Comparison of ENCODE assay signal across 19 mouse cellular contexts in genomic region chr11:120651872-120652271, GRCm38 (mm10). TPM values are rescaled to one million over a fixed set of nuclear protein-coding genes. Genes with fewer than 3 reads are reported as not detected.
DNase-seq lines count a peak whose midpoint lies in the region; ATAC-seq and TF ChIP-seq lines count a peak whose summit lies in the region.
"Had no signal": no experiment of that assay in that cellular context is flagged by ENCODE, and none has a peak within 500 bp of the region (broad histone marks: within the 10 kb centered on the region; RNA-seq: fewer than 3 reads in every experiment).

No protein-coding gene starts in this region.

- in situ Hi-C loops in CH12.LX (cut with MboI; ENCODE audit: low pct_ligation_motif_present, low pct_unique_long_range_greater_than_20kb, low sequenced_read_pairs): no loop called here

- TF ChIP-seq POLR2A in CH12.LX (IDR thresholded peaks at IDR 0.05; ENCODE audit: low read depth, low read length): no peak
- no peak for TF ChIP-seq POLR2A in cortical plate, adult 2 months (IDR thresholded peaks at IDR 0.05; ENCODE audit: extremely low read depth, insufficient read depth, low read length)

- no peak for TF ChIP-seq RAD21 in CH12.LX (IDR thresholded peaks at IDR 0.05; ENCODE audit: low read depth, low read length)

- H3K9me3 ChIP-seq in liver, embryonic 14.5 days (ENCODE audit: control insufficient read depth, low read length): no peaks in the 10 kb centered on the region
- H3K9me3 ChIP-seq in liver, embryonic 11.5 days (ENCODE audit: control insufficient read depth, low read length): no peaks in the 10 kb centered on the region
- no peaks in the 10 kb centered on the region for H3K9me3 ChIP-seq in CH12.LX (replicated peaks; ENCODE audit: low read length)
- H3K9me3 ChIP-seq: embryonic facial prominence, embryonic 13.5 days; forebrain, embryonic 15.5 days; heart, embryonic 13.5 days; liver, embryonic 13.5 days; neural tube, embryonic 13.5 days had no signal

- 56% methylated on average over 3 of the region's 3 CpGs for WGBS in liver, embryonic 14.5 days (ENCODE audit: insufficient replicate concordance)
- WGBS in liver, embryonic 11.5 days: 60% methylated on average over 3 of the region's 3 CpGs

- no peaks in the 10 kb centered on the region for H3K36me3 ChIP-seq in liver, embryonic 14.5 days (replicated peaks; ENCODE audit: control insufficient read depth, insufficient read depth, low read depth)
- H3K36me3 ChIP-seq in liver, embryonic 11.5 days (ENCODE audit: control insufficient read depth, insufficient read depth, low read length): no peaks in the 10 kb centered on the region
- no peaks in the 10 kb centered on the region for H3K36me3 ChIP-seq in CH12.LX (replicated peaks in 1 of 2; ENCODE audit: control insufficient read depth in 1 of 2, insufficient read depth in 1 of 2, low read length in 1 of 2)
- H3K36me3 ChIP-seq: embryonic facial prominence, embryonic 13.5 days; forebrain, embryonic 15.5 days; heart, embryonic 13.5 days; liver, embryonic 13.5 days; neural tube, embryonic 13.5 days had no signal

- no peaks in the 10 kb centered on the region; a peak in 1 of 4 replicates for H3K4me1 ChIP-seq in liver, embryonic 14.5 days (replicated peaks; ENCODE audit: control insufficient read depth in 2 of 2, insufficient read depth in 2 of 2, low read length in 1 of 2)
- H3K4me1 ChIP-seq in liver, embryonic 11.5 days (replicated peaks; ENCODE audit: control insufficient read depth, insufficient read depth, low read length): peaks cover 11% of the 10 kb centered on the region
- peaks cover 11 to 22% of the 10 kb centered on the region in 2 experiments for H3K4me1 ChIP-seq in CH12.LX (ENCODE audit: control insufficient read depth in 1 of 2, insufficient read depth in 2 of 2)
- no peaks in the 10 kb centered on the region for H3K4me1 ChIP-seq in cortical plate, adult 2 months (ENCODE audit: control insufficient read depth, insufficient read depth, low read length)

- no peak for DNase-seq in gastrocnemius, adult 2 months
- DNase-seq in gastrocnemius, postnatal 25 days: no peak
- DNase-seq in liver, embryonic 14.5 days (ENCODE audit: low read depth in 3 of 3, low spot score in 3 of 3): no peak
- no peak for DNase-seq in liver, embryonic 11.5 days (ENCODE audit: low spot score)
- no peak for DNase-seq in CH12.LX (ENCODE audit: extremely low read depth)
- DNase-seq in cerebellum, adult 8-10 months: no peak
- no peak for DNase-seq in thymus, postnatal 4 days
- DNase-seq: cerebellum, postnatal 14 days; gastrocnemius, postnatal 14 days; kidney, adult 18-20 months; liver, embryonic 13.5 days; retina, postnatal 1 day had no signal

- ATAC-seq in liver, embryonic 14.5 days (ENCODE audit: insufficient read depth): no peak
- ATAC-seq in liver, embryonic 11.5 days (replicated peaks; ENCODE audit: low FRiP score): no peak
- ATAC-seq: forebrain, embryonic 15.5 days; Patski had no signal

- H3K27ac ChIP-seq in gastrocnemius, adult 2 months: no peak overlapping the region
- H3K27ac ChIP-seq in liver, embryonic 14.5 days: no peak overlapping the region
- no peak overlapping the region for H3K27ac ChIP-seq in liver, embryonic 11.5 days (ENCODE audit: low read depth, low read length)
- H3K27ac ChIP-seq in CH12.LX (ENCODE audit: insufficient read depth, low read depth): no peak overlapping the region
- H3K27ac ChIP-seq in cortical plate, adult 2 months (ENCODE audit: insufficient read depth, low read length): no peak overlapping the region
- H3K27ac ChIP-seq: embryonic facial prominence, embryonic 13.5 days; forebrain, embryonic 15.5 days; heart, embryonic 13.5 days; liver, embryonic 13.5 days; neural tube, embryonic 13.5 days had no signal

- no peak overlapping the region for H3K4me3 ChIP-seq in gastrocnemius, adult 2 months
- H3K4me3 ChIP-seq in liver, embryonic 14.5 days (ENCODE audit: insufficient read depth in 1 of 2, low read depth in 2 of 2, low read length in 2 of 2): no peak overlapping the region
- no peak overlapping the region for H3K4me3 ChIP-seq in liver, embryonic 11.5 days (ENCODE audit: low read depth, low read length)
- H3K4me3 ChIP-seq in CH12.LX (replicated peaks in 1 of 3; ENCODE audit: low read depth in 2 of 3, low read length in 2 of 3, poor library complexity in 1 of 3): no peak overlapping the region
- no peak overlapping the region for H3K4me3 ChIP-seq in cortical plate, adult 2 months (ENCODE audit: insufficient read depth, low read length)
- H3K4me3 ChIP-seq: embryonic facial prominence, embryonic 13.5 days; forebrain, embryonic 15.5 days; heart, embryonic 13.5 days; liver, embryonic 13.5 days; neural tube, embryonic 13.5 days had no signal

- dilution Hi-C loops in CH12.LX (cut with MboI; ENCODE audit: extremely low pct_ligation_motif_present, extremely low pct_unique_long_range_greater_than_20kb, low sequenced_read_pairs): no loop called here

- peak; percentile 49 for TF ChIP-seq CTCF in gastrocnemius, adult 2 months (IDR thresholded peaks at IDR 0.05)
- peak; percentile 74 for TF ChIP-seq CTCF in liver, embryonic 14.5 days (IDR thresholded peaks at IDR 0.05; ENCODE audit: low read depth)
- peak; percentile 31 to 63; a peak in 3 of 4 replicates for TF ChIP-seq CTCF in CH12.LX (conservative IDR thresholded peaks at IDR 0.05 in 1 of 2, IDR thresholded peaks at IDR 0.05 in 1 of 2; ENCODE audit: low read depth in 2 of 2, low read length in 2 of 2)
- 0 out of 2 replicates have a peak, but pooled peaks have one; percentile 16 for TF ChIP-seq CTCF in cortical plate, adult 2 months (IDR thresholded peaks at IDR 0.05; ENCODE audit: extremely low read depth, insufficient read depth, low read length)

- H3K27me3 ChIP-seq in liver, embryonic 14.5 days (ENCODE audit: control insufficient read depth, insufficient read depth, low read length): peaks cover 6% of the 10 kb centered on the region; the same call in 1 of the 2 replicates
- H3K27me3 ChIP-seq in liver, embryonic 11.5 days (replicated peaks; ENCODE audit: control insufficient read depth, insufficient read depth, low read length): peaks cover 17% of the 10 kb centered on the region; the same call in 1 of the 2 replicates
- H3K27me3 ChIP-seq in CH12.LX (replicated peaks): peaks cover 28% of the 10 kb centered on the region

- H3K79me2 ChIP-seq in CH12.LX (replicated peaks; ENCODE audit: control insufficient read depth, extremely low read depth, insufficient read depth, poor library complexity, severe bottlenecking): no peaks in the 10 kb centered on the region

- H3K4me2 ChIP-seq in liver, embryonic 14.5 days (ENCODE audit: low read depth): no peak overlapping the region
- H3K4me2 ChIP-seq in liver, embryonic 11.5 days: no peak overlapping the region
- no peak overlapping the region for H3K4me2 ChIP-seq in CH12.LX (ENCODE audit: insufficient read depth, low read depth, poor library complexity, severe bottlenecking)
- H3K4me2 ChIP-seq: embryonic facial prominence, embryonic 13.5 days; forebrain, embryonic 15.5 days; heart, embryonic 13.5 days; liver, embryonic 13.5 days; neural tube, embryonic 13.5 days had no signal

- TF ChIP-seq EP300 in liver, embryonic 14.5 days (IDR thresholded peaks at IDR 0.05; ENCODE audit: low read depth): no peak
- TF ChIP-seq EP300 in CH12.LX (IDR thresholded peaks at IDR 0.05; ENCODE audit: low read length): no peak

- intact Hi-C loops in gastrocnemius, adult 2 months (cut with DNase I): loop anchor here (10.0 kb wide), 1 partner anchor 123 kb away; no protein-coding TSS in a partner anchor

- no peak overlapping the region for H3K9ac ChIP-seq in liver, embryonic 14.5 days (replicated peaks)
- no peak overlapping the region for H3K9ac ChIP-seq in liver, embryonic 11.5 days (ENCODE audit: low read depth, low read length)
- no peak overlapping the region for H3K9ac ChIP-seq in CH12.LX (ENCODE audit: insufficient read depth, low read depth)
- H3K9ac ChIP-seq: embryonic facial prominence, embryonic 13.5 days; forebrain, embryonic 15.5 days; heart, embryonic 13.5 days; liver, embryonic 13.5 days; neural tube, embryonic 13.5 days had no signal

RNA-seq across cellular contexts. Expression of gene Myadml2, which starts 3.9 kb away (rescaled TPM):
- 100 to 1,000 TPM; 109 to 157 TPM for total RNA-seq in gastrocnemius, adult 2 months (2021)
- 100 to 1,000 TPM; 121 to 134 TPM for total RNA-seq in gastrocnemius, postnatal 25 days (2021)
- polyA plus RNA-seq in liver, embryonic 14.5 days (2012; rRNA removed): 0.07 and 0.13 TPM in 2 replicates
- 0.67 and 1.0 TPM in 2 replicates for polyA plus RNA-seq in liver, embryonic 14.5 days (2014; fragmentation: Nextera tagmentation; extraction: Ambion mirVana)
- polyA plus RNA-seq in liver, embryonic 11.5 days (2014; fragmentation: Nextera tagmentation; extraction: Ambion mirVana): 0.34 and 0.60 TPM in 2 replicates
- total RNA-seq in CH12.LX (2012; rRNA removed) (0.68 and 0.88 TPM in 2 replicates), CH12.LX (2014; rRNA removed) (not detected in 2 replicates)
- polyA plus RNA-seq in CH12.LX (2012; ENCODE audit: insufficient read length, low read depth): not detected in 2 replicates
- polyA plus RNA-seq in cortical plate, adult 2 months (2012; rRNA removed): 3.4 and 3.6 TPM in 2 replicates
- total RNA-seq: megakaryocyte, adult 5-6 weeks had no signal
- polyA plus RNA-seq: embryonic facial prominence, embryonic 13.5 days; forebrain, embryonic 15.5 days; liver, embryonic 13.5 days; Patski had no signal

RNA-seq across cellular contexts. Expression of gene Pycr1, which starts 8.3 kb away (rescaled TPM):
- 1 to 10 TPM; 3.5 to 3.8 TPM for total RNA-seq in gastrocnemius, adult 2 months (2021)
- total RNA-seq in gastrocnemius, postnatal 25 days (2021): 1 to 10 TPM; 6.7 to 6.8 TPM
- polyA plus RNA-seq in liver, embryonic 14.5 days (2012; rRNA removed): 4.0 and 4.3 TPM in 2 replicates
- polyA plus RNA-seq in liver, embryonic 14.5 days (2014; fragmentation: Nextera tagmentation; extraction: Ambion mirVana): 4.8 and 5.1 TPM in 2 replicates
- polyA plus RNA-seq in liver, embryonic 11.5 days (2014; fragmentation: Nextera tagmentation; extraction: Ambion mirVana): 18.5 and 21.2 TPM in 2 replicates
- total RNA-seq in CH12.LX (2012; rRNA removed) (26.2 and 75.3 TPM in 2 replicates), CH12.LX (2014; rRNA removed) (18.3 and 21.0 TPM in 2 replicates)
- polyA plus RNA-seq in CH12.LX (2012; ENCODE audit: insufficient read length, low read depth): 27.2 and 32.3 TPM in 2 replicates
- polyA plus RNA-seq in cortical plate, adult 2 months (2012; rRNA removed): 2.2 and 3.6 TPM in 2 replicates

RNA-seq across cellular contexts. Expression of gene Notum, which starts 9.1 kb away (rescaled TPM):
- not detected for total RNA-seq in gastrocnemius, adult 2 months (2021)
- under 1 TPM in 1 of 2 experiments, not detected in 1; 0.18 TPM for total RNA-seq in gastrocnemius, postnatal 25 days (2021)
- 0.18 and 0.30 TPM in 2 replicates for polyA plus RNA-seq in liver, embryonic 14.5 days (2012; rRNA removed)
- polyA plus RNA-seq in liver, embryonic 14.5 days (2014; fragmentation: Nextera tagmentation; extraction: Ambion mirVana): 0.18 TPM in 1 of 2 replicates, not detected in the other
- polyA plus RNA-seq in liver, embryonic 11.5 days (2014; fragmentation: Nextera tagmentation; extraction: Ambion mirVana): 0.51 and 0.52 TPM in 2 replicates
- total RNA-seq in CH12.LX (2012; rRNA removed) (not detected in 2 replicates), CH12.LX (2014; rRNA removed) (not detected in 2 replicates)
- polyA plus RNA-seq in CH12.LX (2012; ENCODE audit: insufficient read length, low read depth): not detected in 2 replicates
- polyA plus RNA-seq in cortical plate, adult 2 months (2012; rRNA removed): 6.8 and 7.1 TPM in 2 replicates
- total RNA-seq: megakaryocyte, adult 5-6 weeks had no signal

RNA-seq across cellular contexts. Expression of gene Mafg, which starts 18.5 kb away (rescaled TPM):
- 10 to 100 TPM; 53.1 to 68.2 TPM for total RNA-seq in gastrocnemius, adult 2 months (2021)
- 10 to 100 TPM; 41.8 to 47.1 TPM for total RNA-seq in gastrocnemius, postnatal 25 days (2021)
- polyA plus RNA-seq in liver, embryonic 14.5 days (2012; rRNA removed): 29.5 and 30.9 TPM in 2 replicates
- polyA plus RNA-seq in liver, embryonic 14.5 days (2014; fragmentation: Nextera tagmentation; extraction: Ambion mirVana): 20.9 and 25.9 TPM in 2 replicates
- polyA plus RNA-seq in liver, embryonic 11.5 days (2014; fragmentation: Nextera tagmentation; extraction: Ambion mirVana): 32.6 and 34.8 TPM in 2 replicates
- total RNA-seq in CH12.LX (2012; rRNA removed) (26.4 and 29.3 TPM in 2 replicates), CH12.LX (2014; rRNA removed) (14.6 and 17.0 TPM in 2 replicates)
- 62.1 and 63.7 TPM in 2 replicates for polyA plus RNA-seq in CH12.LX (2012; ENCODE audit: insufficient read length, low read depth)
- polyA plus RNA-seq in cortical plate, adult 2 months (2012; rRNA removed): 83.7 and 83.9 TPM in 2 replicates

RNA-seq across cellular contexts. Expression of gene Aspscr1, which starts 20.9 kb away (rescaled TPM):
- 10 to 100 TPM; 31.2 to 32.4 TPM for total RNA-seq in gastrocnemius, adult 2 months (2021)
- total RNA-seq in gastrocnemius, postnatal 25 days (2021): 10 to 100 TPM; 25.8 to 28.8 TPM
- polyA plus RNA-seq in liver, embryonic 14.5 days (2012; rRNA removed): 16.9 and 20.4 TPM in 2 replicates
- polyA plus RNA-seq in liver, embryonic 14.5 days (2014; fragmentation: Nextera tagmentation; extraction: Ambion mirVana): 34.6 and 37.5 TPM in 2 replicates
- polyA plus RNA-seq in liver, embryonic 11.5 days (2014; fragmentation: Nextera tagmentation; extraction: Ambion mirVana): 83.7 and 97.1 TPM in 2 replicates
- total RNA-seq in CH12.LX (2012; rRNA removed): 34.1 and 37.7 TPM in 2 replicates
- total RNA-seq in CH12.LX (2014; rRNA removed): 24.9 and 27.3 TPM in 2 replicates
- 62.4 and 69.9 TPM in 2 replicates for polyA plus RNA-seq in CH12.LX (2012; ENCODE audit: insufficient read length, low read depth)
- 46.2 and 46.8 TPM in 2 replicates for polyA plus RNA-seq in cortical plate, adult 2 months (2012; rRNA removed)

Comparison
In these comparisons a context has a peak if more than half of its experiments do, and no peak if none do; other contexts are left out.
1. CTCF ChIP-seq: peak in every context shown above with its lines; median percentile 74 in liver, embryonic 14.5 days; 49 in gastrocnemius, adult 2 months; 47 in CH12.LX; 16 in cortical plate, adult 2 months.